Mouse (Mus musculus): Measurements from ENCODE around the gene Tec. TPM values are rescaled to one million over a fixed set of nuclear protein-coding genes. Genes with fewer than 3 reads are reported as not detected.

Tec gene
- polyA plus RNA-seq, 1 experiment from 2014 or later, result 25.2 TPM

- DNase-seq (ENCODE audit: low spot score), result no peak
Measured at GRCm38 (mm10) chr5:72747384-72747783, 120.9 kb downstream of the Tec start.

GRCm38 (mm10) chr5:72746461-72746860, 121.8 kb downstream of the Tec start:
- DNase-seq (ENCODE audit: low spot score), result peak; percentile 13

GRCm38 (mm10) chr5:72743103-72743502, 125.2 kb downstream of the Tec start:
- DNase-seq (ENCODE audit: low spot score), result no peak

- DNase-seq (ENCODE audit: low spot score), result no peak
Measured at GRCm38 (mm10) chr5:72736868-72737267, 131.4 kb downstream of the Tec start.

GRCm38 (mm10) chr5:72736437-72736836, 131.8 kb downstream of the Tec start:
- no peak for DNase-seq (ENCODE audit: low spot score)

- no peak for DNase-seq (ENCODE audit: low spot score)
Measured at GRCm38 (mm10) chr5:72735763-72736162, 132.5 kb downstream of the Tec start.

GRCm38 (mm10) chr5:72732885-72733284, 135.4 kb downstream of the Tec start:
- DNase-seq (ENCODE audit: low spot score), result no peak

- DNase-seq (ENCODE audit: low spot score), result no peak
Measured at GRCm38 (mm10) chr5:72725404-72725803, 142.9 kb downstream of the Tec start.

GRCm38 (mm10) chr5:72723429-72723828, 144.9 kb downstream of the Tec start:
- no peak for DNase-seq (ENCODE audit: low spot score)

- DNase-seq (ENCODE audit: low spot score), result peak; percentile 45
Measured at GRCm38 (mm10) chr5:72720587-72720986, 147.7 kb downstream of the Tec start.

- peak; percentile 74 for DNase-seq (ENCODE audit: low spot score)
Measured at GRCm38 (mm10) chr5:72710572-72711278, 157.6 kb downstream of the Tec start.

- DNase-seq (ENCODE audit: low spot score), result no peak
Measured at GRCm38 (mm10) chr5:72709976-72710375, 158.3 kb downstream of the Tec start.

- DNase-seq (ENCODE audit: low spot score), result no peak
Measured at GRCm38 (mm10) chr5:72709451-72709850, 158.8 kb downstream of the Tec start.

GRCm38 (mm10) chr5:72706722-72707121, 161.6 kb downstream of the Tec start:
- DNase-seq (ENCODE audit: low spot score), result no peak

- no peak for DNase-seq (ENCODE audit: low spot score)
Measured at GRCm38 (mm10) chr5:72706095-72706494, 162.2 kb downstream of the Tec start.

Other genes starting within 250 kb of the Tec start
- 2.0 and 2.1 TPM in 2 replicates for gene Cnga1, start 224.2 kb downstream of the Tec start, polyA plus RNA-seq (2015; fragmentation: Nextera tagmentation; extraction: Ambion mirVana)
- 5.0 and 8.4 TPM in 2 replicates for gene Nipal1, start 220.7 kb downstream of the Tec start, polyA plus RNA-seq (2015; fragmentation: Nextera tagmentation; extraction: Ambion mirVana)
- 57.9 and 64.1 TPM in 2 replicates for gene Txk, start 115.7 kb downstream of the Tec start, polyA plus RNA-seq (2015; fragmentation: Nextera tagmentation; extraction: Ambion mirVana)
- 10.8 and 11.8 TPM in 2 replicates for gene Slain2, start 45.8 kb upstream of the Tec start, polyA plus RNA-seq (2015; fragmentation: Nextera tagmentation; extraction: Ambion mirVana)
- gene Gm10135, start 106.2 kb upstream of the Tec start, polyA plus RNA-seq (2015; fragmentation: Nextera tagmentation; extraction: Ambion mirVana), result not detected in 2 replicates
- 0.27 and 0.31 TPM in 2 replicates for gene Slc10a4, start 138.4 kb upstream of the Tec start, polyA plus RNA-seq (2015; fragmentation: Nextera tagmentation; extraction: Ambion mirVana)

Measured in thymus, postnatal 0 days (tissue).